9 mouse cellular contexts compared by ENCODE assay signal in genomic region chr7:111782126-111782525, GRCm38 (mm10). TPM values are rescaled to one million over a fixed set of nuclear protein-coding genes. Genes with fewer than 3 reads are reported as not detected.
DNase-seq lines count a peak whose midpoint lies in the region; ATAC-seq and TF ChIP-seq lines count a peak whose summit lies in the region.
"Had no signal": no experiment of that assay in that cellular context is flagged by ENCODE, and none has a peak within 500 bp of the region (broad histone marks: within the 10 kb centered on the region; RNA-seq: fewer than 3 reads in every experiment).

No protein-coding gene starts in this region.

- H3K36me3 ChIP-seq in forebrain, embryonic 11.5 days (ENCODE audit: control insufficient read depth, insufficient read depth, low read length): no peaks in the 10 kb centered on the region
- no peaks in the 10 kb centered on the region for H3K36me3 ChIP-seq in forebrain, embryonic 16.5 days (ENCODE audit: control insufficient read depth, insufficient read depth)
- H3K36me3 ChIP-seq in lung, postnatal 0 days (ENCODE audit: insufficient read depth, low read length): no peaks in the 10 kb centered on the region
- H3K36me3 ChIP-seq in splenic B cell, adult 2 months (ENCODE audit: control insufficient read depth, insufficient read depth, low read length, poor library complexity, severe bottlenecking): no peaks in the 10 kb centered on the region
- H3K36me3 ChIP-seq: liver, embryonic 15.5 days had no signal

- no peak overlapping the region for H3K4me3 ChIP-seq in forebrain, embryonic 11.5 days (ENCODE audit: low read depth, low read length)
- H3K4me3 ChIP-seq in forebrain, embryonic 16.5 days (replicated peaks; ENCODE audit: low read length): no peak overlapping the region
- no peak overlapping the region for H3K4me3 ChIP-seq in lung, postnatal 0 days (ENCODE audit: low read depth, low read length)
- H3K4me3 ChIP-seq: liver, embryonic 15.5 days had no signal

- WGBS in forebrain, embryonic 11.5 days: 60% methylated on average over 5 of the region's 5 CpGs
- 55% methylated on average over 5 of the region's 5 CpGs for WGBS in forebrain, embryonic 16.5 days
- WGBS in lung, postnatal 0 days: 46% methylated on average over 5 of the region's 5 CpGs

- H3K9me3 ChIP-seq in forebrain, embryonic 11.5 days (ENCODE audit: control insufficient read depth, low read length): no peaks in the 10 kb centered on the region
- H3K9me3 ChIP-seq in forebrain, embryonic 16.5 days (ENCODE audit: control insufficient read depth, low read length): no peaks in the 10 kb centered on the region
- H3K9me3 ChIP-seq in lung, postnatal 0 days (ENCODE audit: low read length): no peaks in the 10 kb centered on the region
- H3K9me3 ChIP-seq: liver, embryonic 15.5 days had no signal

- no peak overlapping the region for H3K9ac ChIP-seq in forebrain, embryonic 11.5 days (ENCODE audit: low read length)
- H3K9ac ChIP-seq in forebrain, embryonic 16.5 days (replicated peaks; ENCODE audit: low read depth, low read length): no peak overlapping the region
- no peak overlapping the region for H3K9ac ChIP-seq in lung, postnatal 0 days (replicated peaks; ENCODE audit: low read depth)
- H3K9ac ChIP-seq: liver, embryonic 15.5 days had no signal

- TF ChIP-seq CTCF in lung, postnatal 0 days (IDR thresholded peaks at IDR 0.05): peak; percentile 99

- TF ChIP-seq EP300 in lung, postnatal 0 days (IDR thresholded peaks at IDR 0.05): no peak

- H3K27me3 ChIP-seq in forebrain, embryonic 11.5 days (ENCODE audit: control insufficient read depth, insufficient read depth, low read length): peaks cover 8% of the 10 kb centered on the region
- no peaks in the 10 kb centered on the region; the same call in 1 of the 2 replicates for H3K27me3 ChIP-seq in forebrain, embryonic 16.5 days (replicated peaks; ENCODE audit: control insufficient read depth, insufficient read depth, low read length)
- no peaks in the 10 kb centered on the region for H3K27me3 ChIP-seq in lung, postnatal 0 days (replicated peaks; ENCODE audit: insufficient read depth, low read length)
- H3K27me3 ChIP-seq in splenic B cell, adult 2 months (ENCODE audit: control insufficient read depth, insufficient read depth, low read length, poor library complexity, severe bottlenecking): no peaks in the 10 kb centered on the region

- H3K4me1 ChIP-seq in forebrain, embryonic 11.5 days (replicated peaks; ENCODE audit: control insufficient read depth, insufficient read depth, low read length): peaks cover 2% of the 10 kb centered on the region; the same call in 1 of the 2 replicates
- H3K4me1 ChIP-seq in forebrain, embryonic 16.5 days (replicated peaks; ENCODE audit: control insufficient read depth, insufficient read depth, low read length): peaks cover 21% of the 10 kb centered on the region
- H3K4me1 ChIP-seq in lung, postnatal 0 days (ENCODE audit: insufficient read depth, low read depth, low read length): peaks cover 7% of the 10 kb centered on the region; the same call in 1 of the 2 replicates
- H3K4me1 ChIP-seq: liver, embryonic 15.5 days had no signal

- DNase-seq in forebrain, embryonic 11.5 days (ENCODE audit: low spot score): peak; percentile 70
- peak; percentile 30 to 33 for DNase-seq in B cell, adult 2 months
- peak; percentile 49 for DNase-seq in c-Kit-positive CD71-negative TER-119-negative erythroid progenitor cells, embryonic 14.5 days (ENCODE audit: low read depth)
- peak; percentile 68 for DNase-seq in gastrocnemius, adult 18-20 months (ENCODE audit: low spot score)
- peak; percentile 85 to 86 for DNase-seq in kidney, postnatal 4 days
- peak; percentile 68 for DNase-seq in lung, postnatal 0 days (ENCODE audit: low spot score)
- peak; percentile 39 for DNase-seq in splenic B cell, adult 2 months (ENCODE audit: low read depth, low spot score)

- no peak for ATAC-seq in forebrain, embryonic 11.5 days (replicated peaks; ENCODE audit: low FRiP score)
- ATAC-seq in forebrain, embryonic 16.5 days: no peak
- no peak for ATAC-seq in lung, postnatal 0 days

- H3K27ac ChIP-seq in forebrain, embryonic 11.5 days (ENCODE audit: low read depth, low read length): no peak overlapping the region
- H3K27ac ChIP-seq in forebrain, embryonic 16.5 days (ENCODE audit: low read length): no peak overlapping the region
- H3K27ac ChIP-seq in lung, postnatal 0 days (ENCODE audit: low read length): no peak overlapping the region
- H3K27ac ChIP-seq: liver, embryonic 15.5 days had no signal

- H3K4me2 ChIP-seq in forebrain, embryonic 11.5 days (ENCODE audit: low read depth, low read length, severe bottlenecking): no peak overlapping the region
- no peak overlapping the region for H3K4me2 ChIP-seq in forebrain, embryonic 16.5 days (ENCODE audit: low read length)
- no peak overlapping the region for H3K4me2 ChIP-seq in lung, postnatal 0 days (replicated peaks; ENCODE audit: low read depth, low read length)
- H3K4me2 ChIP-seq: liver, embryonic 15.5 days had no signal

RNA-seq across cellular contexts. Expression of gene Galnt18, which starts 2.3 kb away (rescaled TPM):
- 4.5 and 4.9 TPM in 2 replicates for polyA plus RNA-seq in forebrain, embryonic 11.5 days (2014; fragmentation: Nextera tagmentation; extraction: Ambion mirVana)
- polyA plus RNA-seq in forebrain, embryonic 16.5 days (2015; fragmentation: Nextera tagmentation; extraction: Ambion mirVana): 12.0 and 13.6 TPM in 2 replicates
- 1 to 10 TPM; 2.6 to 3.2 TPM for total RNA-seq in gastrocnemius, adult 18-20 months (2021)
- 112 and 125 TPM in 2 replicates for polyA plus RNA-seq in lung, postnatal 0 days (2015; fragmentation: Nextera tagmentation; extraction: Ambion mirVana)

Comparison
In these comparisons a context has a peak if more than half of its experiments do, and no peak if none do; other contexts are left out.
1. DNase-seq: peak in every context shown above with its lines; median percentile 86 in kidney, postnatal 4 days; 70 in forebrain, embryonic 11.5 days; 68 in gastrocnemius, adult 18-20 months; 68 in lung, postnatal 0 days; 49 in c-Kit-positive CD71-negative TER-119-negative erythroid progenitor cells, embryonic 14.5 days; 39 in splenic B cell, adult 2 months; 32 in B cell, adult 2 months.